Mouse (Mus musculus): ENCODE data around the gene Eif5a2. TPM values are rescaled to one million over a fixed set of nuclear protein-coding genes. Genes with fewer than 3 reads are reported as not detected.
A peak's percentile ranks its signal among the peaks of the same experiment; 100 is the strongest.

The Eif5a2 gene
- polyA plus RNA-seq, 1 experiment, result 24.4 TPM

- DNase-seq (ENCODE audit: extremely low spot score in 1 of 2, low spot score in 1 of 2), result no peak
These were observed 27.1 kb downstream of the Eif5a2 start for GRCm38 (mm10) chr3:28808039-28808643.

GRCm38 (mm10) chr3:28811441-28811840, 30.4 kb downstream of the Eif5a2 start:
- no peak for DNase-seq (ENCODE audit: extremely low spot score in 1 of 2, low spot score in 1 of 2)

GRCm38 (mm10) chr3:28814361-28814760, 33.3 kb downstream of the Eif5a2 start:
- DNase-seq (ENCODE audit: extremely low spot score in 1 of 2, low spot score in 1 of 2), result peak in 1 of 2 experiments; percentile 78

- DNase-seq (ENCODE audit: extremely low spot score in 1 of 2, low spot score in 1 of 2), result no peak
These were observed 35.0 kb downstream of the Eif5a2 start for GRCm38 (mm10) chr3:28816010-28816540.

- no peak for DNase-seq (ENCODE audit: extremely low spot score in 1 of 2, low spot score in 1 of 2)
These were observed 45.2 kb downstream of the Eif5a2 start for GRCm38 (mm10) chr3:28826272-28826671.

- no peak for DNase-seq (ENCODE audit: extremely low spot score in 1 of 2, low spot score in 1 of 2)
These were observed 46.5 kb downstream of the Eif5a2 start for GRCm38 (mm10) chr3:28827605-28828004.

GRCm38 (mm10) chr3:28829454-28829853, 48.4 kb downstream of the Eif5a2 start:
- no peak for DNase-seq (ENCODE audit: extremely low spot score in 1 of 2, low spot score in 1 of 2)

GRCm38 (mm10) chr3:28836796-28837371, 55.8 kb downstream of the Eif5a2 start:
- no peak for DNase-seq (ENCODE audit: extremely low spot score in 1 of 2, low spot score in 1 of 2)

GRCm38 (mm10) chr3:28841886-28842649, 61.0 kb downstream of the Eif5a2 start:
- DNase-seq (ENCODE audit: extremely low spot score in 1 of 2, low spot score in 1 of 2), result no peak

- DNase-seq (ENCODE audit: extremely low spot score in 1 of 2, low spot score in 1 of 2), result no peak
These were observed 62.2 kb downstream of the Eif5a2 start for GRCm38 (mm10) chr3:28843231-28843630.

- peak in 1 of 2 experiments; percentile 27 for DNase-seq (ENCODE audit: extremely low spot score in 1 of 2, low spot score in 1 of 2)
These were observed 66.0 kb downstream of the Eif5a2 start for GRCm38 (mm10) chr3:28847115-28847514.

Other genes starting within 250 kb of the Eif5a2 start
- 0.06 and 0.19 TPM in 2 replicates for gene Slc2a2, start 83.4 kb upstream of the Eif5a2 start, polyA plus RNA-seq (2012; rRNA removed)
- 126 and 158 TPM in 2 replicates for gene Rpl22l1, start 24.2 kb downstream of the Eif5a2 start, polyA plus RNA-seq (2012; rRNA removed)
- not detected in 2 replicates for gene Gm1527, start 111.3 kb downstream of the Eif5a2 start, polyA plus RNA-seq (2012; rRNA removed)

Data from frontal cortex, adult 2 months (tissue).